Mouse (Mus musculus) cerebellum, adult 2 months (tissue): ENCODE data around the gene Zfp53.

Experiments used
- CTCF ChIP-seq: fragments of 200-500 bp; IDR thresholded peaks from 2 replicates; pipeline ENCODE4 v1.5.1; 2011; ENCODE audit warnings: low read depth, mild to moderate bottlenecking, control low read depth, low read length, moderate library complexity, borderline replicate concordance; ENCODE audit not compliant: insufficient read depth
- POLR2A ChIP-seq: fragments of 200-500 bp; IDR thresholded peaks from 2 replicates; pipeline ENCODE4 v1.6.1; 2011; ENCODE audit warnings: low read length, control low read depth, borderline replicate concordance; ENCODE audit not compliant: insufficient read depth

GRCm38 (mm10) chr17:21489500-21490001 lies 753 bp downstream of the Zfp53 start:
- no peak for TF ChIP-seq CTCF
- TF ChIP-seq POLR2A, result no peak
